Mouse (Mus musculus) limb, embryonic 13.5 days (tissue): Measurements from ENCODE around the gene Cpvl. TPM values are rescaled to one million over a fixed set of nuclear protein-coding genes. Genes with fewer than 3 reads are reported as not detected.

Source experiments
- polyA plus RNA-seq: library from polyadenylated mRNA; unstranded; fragments of >200 nt; fragmentation: Nextera tagmentation; extraction: Ambion mirVana; gene quantifications from 2 replicates; pipeline ENCODE4 v1.2.1, GENCODE M21; 2015

Gene Cpvl
- polyA plus RNA-seq, 1 experiment from 2014 or later = 0.88 TPM

Other genes starting within 250 kb of the Cpvl start
- 93.3 and 104 TPM in 2 replicates for gene Tril, start 157.8 kb downstream of the Cpvl start, polyA plus RNA-seq
- gene Chn2, start 60.9 kb upstream of the Cpvl start, polyA plus RNA-seq = 11.9 and 12.4 TPM in 2 replicates